Mouse (Mus musculus) heart, embryonic 10.5 days (tissue): ENCODE measurements around the gene Nit2. TPM values are rescaled to one million over a fixed set of nuclear protein-coding genes. Genes with fewer than 3 reads are reported as not detected.

Source experiments
- DNase-seq: peaks from one replicate; pipeline ENCODE4 v3.0.0-alpha.2; 2017; ENCODE audit warnings: low spot score
- H3K27ac ChIP-seq: fragments of 300-500 bp; sonication (generic); 2 replicates; pipeline ENCODE4 v1.5.1; 2016; ENCODE audit warnings: mild to moderate bottlenecking
- H3K27me3 ChIP-seq: fragments of 300-500 bp; sonication (generic); 2 replicates; pipeline ENCODE4 v1.6.1; 2016; ENCODE audit warnings: mild to moderate bottlenecking; ENCODE audit not compliant: poor library complexity, insufficient read depth, severe bottlenecking
- H3K36me3 ChIP-seq: fragments of 300-500 bp; sonication (generic); 2 replicates; pipeline ENCODE4 v1.6.1; 2016; ENCODE audit warnings: mild to moderate bottlenecking, moderate library complexity
- H3K4me1 ChIP-seq: fragments of 300-500 bp; sonication (generic); 2 replicates; pipeline ENCODE4 v1.6.1; 2016; ENCODE audit warnings: mild to moderate bottlenecking
- H3K4me3 ChIP-seq: fragments of 300-500 bp; sonication (generic); 2 replicates; pipeline ENCODE4 v1.5.1; 2016; ENCODE audit warnings: mild to moderate bottlenecking, moderate library complexity
- H3K9me3 ChIP-seq: fragments of 300-500 bp; sonication (generic); 2 replicates; pipeline ENCODE4 v1.6.1; 2016; ENCODE audit warnings: mild to moderate bottlenecking, moderate library complexity
- WGBS: fragments of 180-500 bp; shearing (Covaris S2); methylation state at CpG from one replicate; pipeline ENCODE4 v1.1.7; 2016; 5-methylcytosine and 5-hydroxymethylcytosine counted together
- polyA plus RNA-seq: library from polyadenylated mRNA; unstranded; fragments of >200 nt; fragmentation: Nextera tagmentation; extraction: Ambion mirVana; gene quantifications from 2 replicates; pipeline ENCODE4 v1.2.1, GENCODE M21; 2016

Nit2 gene
- 42.9 and 58.3 TPM in 2 replicates for polyA plus RNA-seq

GRCm38 (mm10) chr16:57166611-57167513, at the start of gene Nit2:
Nit2 (minus strand) TSS chr16:57167341.
- Histone ChIP-seq H3K27ac (peak within 1 kb of the TSS; percentile 95), H3K4me3 (peak within 1 kb of the TSS; percentile 88), H3K27me3 (no peaks in the 10 kb centered on the region), H3K36me3 (peaks cover 15% of the 10 kb centered on the region), H3K4me1 (peaks cover 3% of the 10 kb centered on the region; the same call in 1 of the 2 replicates), H3K9me3 (no peaks in the 10 kb centered on the region)
- DNase-seq: peak; percentile 97
- under 1% methylated on average over 58 of the region's 58 CpGs for WGBS

- H3K27me3 ChIP-seq: no peaks in the 10 kb centered on the region
- H3K4me1 ChIP-seq: no peaks in the 10 kb centered on the region
- no peaks in the 10 kb centered on the region for H3K9me3 ChIP-seq
- no peak for DNase-seq
- peaks cover 28% of the 10 kb centered on the region for H3K36me3 ChIP-seq
- no peak overlapping the region for H3K4me3 ChIP-seq
- H3K27ac ChIP-seq: no peak overlapping the region
Measured at GRCm38 (mm10) chr16:57215957-57216356, 48.8 kb upstream of the Nit2 start.

- Histone ChIP-seq H3K4me3 (no peak overlapping the region), H3K36me3 (peaks cover 36% of the 10 kb centered on the region), H3K4me1 (0 out of 2 replicates have a peak, but pooled peaks cover 5% of the 10 kb centered on the region), H3K27me3 (no peaks in the 10 kb centered on the region), H3K9me3 (no peaks in the 10 kb centered on the region), H3K27ac (no peak overlapping the region)
- no peak for DNase-seq
- 95% methylated on average over 2 of the region's 2 CpGs for WGBS
Measured at GRCm38 (mm10) chr16:57211037-57211436, 43.9 kb upstream of the Nit2 start.

- 0 out of 2 replicates have a peak, but pooled peaks cover 5% of the 10 kb centered on the region for H3K4me1 ChIP-seq
- no peak overlapping the region for H3K27ac ChIP-seq
- no peaks in the 10 kb centered on the region for H3K27me3 ChIP-seq
- WGBS: 68% methylated on average over 2 of the region's 2 CpGs
- no peaks in the 10 kb centered on the region for H3K9me3 ChIP-seq
- peaks cover 34% of the 10 kb centered on the region for H3K36me3 ChIP-seq
- no peak overlapping the region for H3K4me3 ChIP-seq
- no peak for DNase-seq
Measured at GRCm38 (mm10) chr16:57208342-57208741, 41.2 kb upstream of the Nit2 start.

- no peak overlapping the region for H3K4me3 ChIP-seq
- no peak overlapping the region for H3K27ac ChIP-seq
- H3K27me3 ChIP-seq: no peaks in the 10 kb centered on the region
- DNase-seq: no peak
- no peaks in the 10 kb centered on the region for H3K9me3 ChIP-seq
- H3K4me1 ChIP-seq: no peaks in the 10 kb centered on the region
- 62% methylated on average over 3 of the region's 3 CpGs for WGBS
- peaks cover 28% of the 10 kb centered on the region for H3K36me3 ChIP-seq
Measured at GRCm38 (mm10) chr16:57197281-57197680, 30.1 kb upstream of the Nit2 start.

- no peak overlapping the region for H3K4me3 ChIP-seq
- peaks cover 35% of the 10 kb centered on the region for H3K36me3 ChIP-seq
Measured at GRCm38 (mm10) chr16:57196590-57196989, 29.4 kb upstream of the Nit2 start.

GRCm38 (mm10) chr16:57191214-57191613, 24.1 kb upstream of the Nit2 start:
- no peak overlapping the region for H3K27ac ChIP-seq
- H3K4me1 ChIP-seq: no peaks in the 10 kb centered on the region
- DNase-seq: no peak
- H3K4me3 ChIP-seq: no peak overlapping the region
- H3K36me3 ChIP-seq: peaks cover 31% of the 10 kb centered on the region
- H3K27me3 ChIP-seq: no peaks in the 10 kb centered on the region
- 93% methylated on average over 14 of the region's 14 CpGs for WGBS
- no peaks in the 10 kb centered on the region for H3K9me3 ChIP-seq

More at GRCm38 (mm10) chr16:57196590-57196989, 29.4 kb upstream of the Nit2 start:
- Histone ChIP-seq H3K27ac (no peak overlapping the region), H3K4me1 (no peaks in the 10 kb centered on the region), H3K9me3 (no peaks in the 10 kb centered on the region), H3K27me3 (no peaks in the 10 kb centered on the region)
- 87% methylated on average over 5 of the region's 5 CpGs for WGBS
- DNase-seq: no peak

GRCm38 (mm10) chr16:57190390-57190789, 23.2 kb upstream of the Nit2 start:
- Histone ChIP-seq H3K27me3 (no peaks in the 10 kb centered on the region), H3K9me3 (no peaks in the 10 kb centered on the region), H3K27ac (no peak overlapping the region), H3K36me3 (peaks cover 39% of the 10 kb centered on the region), H3K4me3 (no peak overlapping the region), H3K4me1 (no peaks in the 10 kb centered on the region)
- 85% methylated on average over 8 of the region's 8 CpGs for WGBS
- DNase-seq: no peak

- no peak for DNase-seq
- Histone ChIP-seq H3K4me3 (no peak overlapping the region), H3K36me3 (peaks cover 36% of the 10 kb centered on the region), H3K9me3 (no peaks in the 10 kb centered on the region), H3K4me1 (no peaks in the 10 kb centered on the region), H3K27me3 (no peaks in the 10 kb centered on the region), H3K27ac (no peak overlapping the region)
- 77% methylated on average over 2 of the region's 2 CpGs for whole genome bisulfite sequencing
Measured at GRCm38 (mm10) chr16:57189493-57189892, 22.4 kb upstream of the Nit2 start.

GRCm38 (mm10) chr16:57186618-57187017, 19.5 kb upstream of the Nit2 start:
- no peaks in the 10 kb centered on the region for H3K27me3 ChIP-seq
- WGBS: 94% methylated on average over 4 of the region's 4 CpGs
- no peak overlapping the region for H3K4me3 ChIP-seq
- no peak for DNase-seq
- no peak overlapping the region for H3K27ac ChIP-seq
- H3K4me1 ChIP-seq: no peaks in the 10 kb centered on the region
- peaks cover 55% of the 10 kb centered on the region for H3K36me3 ChIP-seq
- H3K9me3 ChIP-seq: no peaks in the 10 kb centered on the region

GRCm38 (mm10) chr16:57182037-57182436, 14.9 kb upstream of the Nit2 start:
- DNase-seq: no peak
- H3K4me3 ChIP-seq: no peak overlapping the region
- H3K27me3 ChIP-seq: no peaks in the 10 kb centered on the region
- no peak overlapping the region for H3K27ac ChIP-seq
- H3K9me3 ChIP-seq: no peaks in the 10 kb centered on the region
- peaks cover 53% of the 10 kb centered on the region for H3K36me3 ChIP-seq
- 84% methylated on average over 5 of the region's 5 CpGs for WGBS
- no peaks in the 10 kb centered on the region for H3K4me1 ChIP-seq

- no peak for DNase-seq
- H3K9me3 ChIP-seq: no peaks in the 10 kb centered on the region
- H3K27me3 ChIP-seq: no peaks in the 10 kb centered on the region
- no peaks in the 10 kb centered on the region for H3K4me1 ChIP-seq
- peaks cover 61% of the 10 kb centered on the region for H3K36me3 ChIP-seq
- no peak overlapping the region for H3K27ac ChIP-seq
- 86% methylated on average over 11 of the region's 11 CpGs for WGBS
- H3K4me3 ChIP-seq: no peak overlapping the region
Measured at GRCm38 (mm10) chr16:57181180-57181579, 14.0 kb upstream of the Nit2 start.

GRCm38 (mm10) chr16:57177664-57178063, 10.5 kb upstream of the Nit2 start:
- DNase-seq: no peak
- Histone ChIP-seq H3K27ac (no peak overlapping the region), H3K36me3 (peaks cover 53% of the 10 kb centered on the region), H3K9me3 (no peaks in the 10 kb centered on the region), H3K4me3 (no peak overlapping the region), H3K27me3 (no peaks in the 10 kb centered on the region), H3K4me1 (no peaks in the 10 kb centered on the region)
- WGBS: 69% methylated on average over 10 of the region's 10 CpGs
